12 mouse cellular contexts compared by ENCODE assay signal in the genomic region with DNA sequence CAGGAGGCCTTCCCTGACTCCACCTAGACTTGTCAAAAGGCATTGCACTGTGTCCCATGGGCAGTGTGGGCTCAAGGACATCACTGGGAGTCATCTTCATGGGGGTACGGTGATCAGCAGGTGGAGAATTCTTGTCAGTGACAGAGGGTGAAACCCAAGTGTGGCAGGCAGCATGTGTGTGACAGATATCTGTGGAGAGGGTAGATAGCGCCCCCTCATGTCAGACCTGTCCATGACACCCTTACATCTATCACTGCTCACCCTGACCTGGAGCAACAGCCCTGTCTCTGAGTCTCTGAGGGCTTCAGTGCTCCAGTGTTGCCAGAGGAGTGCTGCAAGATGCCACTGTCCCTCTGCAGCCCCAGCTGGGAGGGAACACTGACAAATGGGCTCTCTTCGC.
A peak's percentile ranks its signal among the peaks of the same experiment; 100 is the strongest.
DNase-seq lines count a peak whose midpoint lies in the region; ATAC-seq and TF ChIP-seq lines count a peak whose summit lies in the region.
"Had no signal": no experiment of that assay in that cellular context is flagged by ENCODE, and none has a peak within 500 bp of the region (broad histone marks: within the 10 kb centered on the region; RNA-seq: fewer than 3 reads in every experiment).

No protein-coding gene starts in this region.

- dilution Hi-C loops in CH12.LX (cut with MboI; ENCODE audit: extremely low pct_ligation_motif_present, extremely low pct_unique_long_range_greater_than_20kb, low sequenced_read_pairs) = no loop called here

- H3K27ac ChIP-seq in limb, embryonic 15.5 days = no peak overlapping the region
- no peak overlapping the region for H3K27ac ChIP-seq in limb, embryonic 10.5 days
- H3K27ac ChIP-seq in CH12.LX (ENCODE audit: insufficient read depth, low read depth) = no peak overlapping the region
- H3K27ac ChIP-seq: embryonic facial prominence, embryonic 13.5 days had no signal

- in situ Hi-C loops in CH12.LX (cut with MboI; ENCODE audit: low pct_ligation_motif_present, low pct_unique_long_range_greater_than_20kb, low sequenced_read_pairs) = no loop called here

- peak; percentile 42 for DNase-seq in adrenal gland, postnatal 14 days
- DNase-seq in adrenal gland, postnatal 4 days (ENCODE audit: low spot score in 2 of 2) = no peak
- no peak for DNase-seq in limb, embryonic 10.5 days (ENCODE audit: low spot score)
- peak; percentile 10 for DNase-seq in CH12.LX (ENCODE audit: extremely low read depth)
- DNase-seq in induced T-regulatory cell, adult 2 months (ENCODE audit: low read depth) = peak; percentile 7
- DNase-seq in T-cell, adult 2 months (ENCODE audit: low spot score) = no peak
- DNase-seq: thymus, adult 2 months had no signal

- no peak overlapping the region for H3K4me3 ChIP-seq in limb, embryonic 15.5 days
- no peak overlapping the region for H3K4me3 ChIP-seq in limb, embryonic 10.5 days
- H3K4me3 ChIP-seq in CH12.LX (replicated peaks in 1 of 3; ENCODE audit: low read depth in 2 of 3, low read length in 2 of 3, poor library complexity in 1 of 3) = no peak overlapping the region
- H3K4me3 ChIP-seq: embryonic facial prominence, embryonic 13.5 days; megakaryocyte, embryonic 14.5 days had no signal

- peak; percentile 44 for TF ChIP-seq RAD21 in CH12.LX (IDR thresholded peaks at IDR 0.05; ENCODE audit: low read depth, low read length)

- TF ChIP-seq EP300 in CH12.LX (IDR thresholded peaks at IDR 0.05; ENCODE audit: low read length) = no peak

- no peak for TF ChIP-seq POLR2A in CH12.LX (IDR thresholded peaks at IDR 0.05; ENCODE audit: low read depth, low read length)

- H3K9me3 ChIP-seq in limb, embryonic 15.5 days = no peaks in the 10 kb centered on the region
- no peaks in the 10 kb centered on the region for H3K9me3 ChIP-seq in limb, embryonic 10.5 days (replicated peaks)
- H3K9me3 ChIP-seq in CH12.LX (replicated peaks; ENCODE audit: low read length) = peaks cover 4% of the 10 kb centered on the region
- H3K9me3 ChIP-seq: embryonic facial prominence, embryonic 13.5 days; megakaryocyte, embryonic 14.5 days had no signal

- peak; percentile 30 to 56; a peak in 2 of 4 replicates for TF ChIP-seq CTCF in CH12.LX (conservative IDR thresholded peaks at IDR 0.05 in 1 of 2, IDR thresholded peaks at IDR 0.05 in 1 of 2; ENCODE audit: low read depth in 2 of 2, low read length in 2 of 2)

- WGBS in limb, embryonic 15.5 days = 77% methylated on average over 3 of the region's 3 CpGs
- 71% methylated on average over 3 of the region's 3 CpGs for WGBS in limb, embryonic 10.5 days

- no peaks in the 10 kb centered on the region for H3K4me1 ChIP-seq in limb, embryonic 15.5 days
- no peaks in the 10 kb centered on the region for H3K4me1 ChIP-seq in limb, embryonic 10.5 days
- H3K4me1 ChIP-seq in CH12.LX (ENCODE audit: control insufficient read depth in 1 of 2, insufficient read depth in 2 of 2) = no peaks in the 10 kb centered on the region
- H3K4me1 ChIP-seq: embryonic facial prominence, embryonic 13.5 days; megakaryocyte, embryonic 14.5 days had no signal

- no peaks in the 10 kb centered on the region for H3K79me2 ChIP-seq in CH12.LX (replicated peaks; ENCODE audit: control insufficient read depth, extremely low read depth, insufficient read depth, poor library complexity, severe bottlenecking)

- 0 out of 2 replicates have a peak, but pooled peaks have one; percentile 16 for ATAC-seq in limb, embryonic 15.5 days (ENCODE audit: insufficient number of reproducible peaks, low FRiP score, low TSS enrichment, low read depth)
- no peak for ATAC-seq in cerebellum, adult (ENCODE audit: insufficient number of reproducible peaks, low FRiP score, low TSS enrichment)
- ATAC-seq: inflammation-experienced regulatory T-cells, adult 6 months had no signal

- H3K27me3 ChIP-seq in limb, embryonic 15.5 days = no peaks in the 10 kb centered on the region
- no peaks in the 10 kb centered on the region for H3K27me3 ChIP-seq in limb, embryonic 10.5 days (ENCODE audit: low read depth, poor library complexity, severe bottlenecking)
- peaks cover 84% of the 10 kb centered on the region for H3K27me3 ChIP-seq in CH12.LX (replicated peaks)
- H3K27me3 ChIP-seq: embryonic facial prominence, embryonic 13.5 days had no signal

- no peak overlapping the region for H3K4me2 ChIP-seq in limb, embryonic 15.5 days
- H3K4me2 ChIP-seq in CH12.LX (ENCODE audit: insufficient read depth, low read depth, poor library complexity, severe bottlenecking) = no peak overlapping the region
- H3K4me2 ChIP-seq: embryonic facial prominence, embryonic 13.5 days had no signal

- H3K9ac ChIP-seq in limb, embryonic 15.5 days = no peak overlapping the region
- no peak overlapping the region for H3K9ac ChIP-seq in CH12.LX (ENCODE audit: insufficient read depth, low read depth)
- H3K9ac ChIP-seq: embryonic facial prominence, embryonic 13.5 days had no signal

- H3K36me3 ChIP-seq in limb, embryonic 15.5 days = peaks cover 15% of the 10 kb centered on the region
- H3K36me3 ChIP-seq in limb, embryonic 10.5 days = no peaks in the 10 kb centered on the region
- H3K36me3 ChIP-seq in CH12.LX (replicated peaks in 1 of 2; ENCODE audit: control insufficient read depth in 1 of 2, insufficient read depth in 1 of 2, low read length in 1 of 2) = no peaks in the 10 kb centered on the region

TF ChIP-seq in CH12.LX, 34 proteins besides CTCF, POLR2A, EP300 and RAD21:
- peak; percentile 47 for TF ChIP-seq SMC3 (IDR thresholded peaks at IDR 0.05; ENCODE audit: low read depth, low read length)
- TF ChIP-seq USF2 (conservative IDR thresholded peaks at IDR 0.05; ENCODE audit: low read depth, low read length) = no peak

Comparison
In these comparisons a context has a peak if more than half of its experiments do, and no peak if none do; other contexts are left out.
1. DNase-seq: peak in adrenal gland, postnatal 14 days (single experiment), CH12.LX (single experiment) and induced T-regulatory cell, adult 2 months (single experiment); none in adrenal gland, postnatal 4 days (0 of 2), limb, embryonic 10.5 days (single experiment) and T-cell, adult 2 months (single experiment).